Comparison of ENCODE assay signal across 15 mouse cellular contexts in the genomic region with DNA sequence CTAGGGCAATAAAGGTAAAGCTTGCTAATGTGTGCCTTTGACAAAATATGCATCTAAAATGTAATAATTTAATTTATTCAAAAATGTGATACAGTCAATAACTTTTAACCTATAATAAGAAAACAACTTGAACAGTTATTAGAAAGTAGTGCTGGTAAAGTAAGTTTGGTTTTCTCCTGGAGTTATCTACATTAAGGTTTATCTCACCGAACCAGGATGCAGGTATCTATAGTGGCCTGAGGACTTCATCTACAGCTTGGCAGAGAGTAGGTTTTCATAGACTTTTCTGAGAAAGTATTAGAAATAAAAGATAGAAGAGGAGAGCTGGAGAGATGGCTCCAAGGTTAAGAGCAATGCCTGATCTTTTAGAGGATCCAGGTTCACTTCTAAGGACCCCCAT. TPM values are rescaled to one million over a fixed set of nuclear protein-coding genes. Genes with fewer than 3 reads are reported as not detected.
"Had no signal": no experiment of that assay in that cellular context is flagged by ENCODE, and none has a peak within 500 bp of the region (broad histone marks: within the 10 kb centered on the region; RNA-seq: fewer than 3 reads in every experiment).

No protein-coding gene starts in this region.

- ATAC-seq: intestine, embryonic 16.5 days had no signal

- DNase-seq: kidney, adult 8-10 months; kidney, postnatal 36 days; lung, adult 18-20 months; midbrain, embryonic 14.5 days; right cerebral cortex, postnatal 14 days; thymus, postnatal 4 days had no signal

- H3K4me3 ChIP-seq: limb, embryonic 13.5 days; midbrain, embryonic 10.5 days; neural tube, embryonic 13.5 days had no signal

- H3K9me3 ChIP-seq: limb, embryonic 13.5 days; midbrain, embryonic 10.5 days; neural tube, embryonic 13.5 days had no signal

- H3K27ac ChIP-seq: kidney, postnatal 0 days; limb, embryonic 13.5 days; midbrain, embryonic 10.5 days had no signal

- H3K4me2 ChIP-seq: limb, embryonic 13.5 days; neural tube, embryonic 13.5 days had no signal

- H3K9ac ChIP-seq: limb, embryonic 13.5 days; neural tube, embryonic 13.5 days had no signal

- H3K27me3 ChIP-seq: limb, embryonic 13.5 days; neural tube, embryonic 13.5 days had no signal

- H3K36me3 ChIP-seq: limb, embryonic 13.5 days; midbrain, embryonic 10.5 days; neural tube, embryonic 13.5 days had no signal

- H3K4me1 ChIP-seq: limb, embryonic 13.5 days had no signal

RNA-seq across cellular contexts. Expression of gene Mab21l2, which starts 13.0 kb away (rescaled TPM):
- total RNA-seq: layer of hippocampus, postnatal 10 days; left cerebral cortex, postnatal 36 days; monocyte, adult 5-6 weeks had no signal
- polyA plus RNA-seq: spleen, adult 2 months had no signal
